Mouse (Mus musculus): Measurements from ENCODE around the gene Cfap61. TPM values are rescaled to one million over a fixed set of nuclear protein-coding genes. Genes with fewer than 3 reads are reported as not detected.

Gene Cfap61
- polyA plus RNA-seq, 1 experiment from 2014 or later: 0.24 TPM

DNA sequence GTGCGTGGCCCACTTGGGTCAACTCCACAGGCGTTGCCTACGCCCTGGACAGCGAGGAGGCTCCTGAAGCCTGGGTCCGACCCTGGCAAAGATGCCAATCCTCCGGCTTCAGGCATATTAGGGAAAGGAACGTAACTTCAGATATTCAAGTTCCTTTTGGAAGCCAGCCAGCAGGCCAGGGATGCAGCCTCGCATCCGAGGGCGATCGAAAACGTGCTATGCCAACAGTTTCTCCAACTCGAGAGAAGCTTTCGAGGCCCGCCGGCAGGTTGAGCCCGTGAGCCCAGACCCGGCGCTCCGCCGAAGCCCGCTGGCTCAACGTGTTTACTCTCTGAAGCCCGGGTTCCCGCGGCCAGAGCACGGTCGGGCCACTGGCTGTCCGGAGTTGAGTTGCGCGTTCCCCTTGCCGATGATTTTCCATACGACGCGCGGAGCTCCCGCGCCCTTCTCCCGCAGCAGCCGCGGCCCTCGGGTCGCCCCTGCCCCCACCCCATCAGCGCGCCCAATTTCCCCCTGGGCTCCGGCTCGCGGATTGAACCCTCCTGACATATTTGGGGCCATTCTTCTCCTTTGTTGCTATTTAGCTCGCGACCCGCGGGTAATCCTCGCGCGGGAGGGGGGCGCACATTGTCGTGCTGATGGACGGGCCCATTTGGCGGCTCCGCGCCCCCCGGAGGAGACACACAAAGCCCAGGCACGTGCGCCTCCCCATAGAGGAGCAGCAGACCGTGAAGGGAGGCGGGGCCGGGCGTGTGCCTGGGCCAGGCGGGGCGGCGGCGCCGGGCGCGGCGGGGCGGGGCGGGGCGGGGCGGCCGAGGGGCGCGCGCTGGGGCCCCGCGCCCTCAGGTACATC lies 286.7 kb downstream of the Cfap61 start, which contains the start of gene Insm1:
TSS of gene Insm1 (plus strand) at position 846 of the 853 bp plus-strand sequence.
- Histone ChIP-seq H3K9ac (ENCODE audit: low read length) (peak within 1 kb of the TSS; percentile 30; the same call in 1 of the 2 replicates), H3K27ac (ENCODE audit: low read depth) (no peak within 1 kb of the TSS)
- 1% methylated on average over 75 of the region's 86 CpGs for WGBS

GRCm38 (mm10) chr2:146221929-146222278 lies 287.3 kb downstream of the Cfap61 start:
- no peak for DNase-seq (ENCODE audit: low spot score)
- Histone ChIP-seq H3K4me3 (ENCODE audit: low read depth, low read length) (peak overlapping the region; percentile 50), H3K9me3 (ENCODE audit: control insufficient read depth, low read length) (no peaks in the 10 kb centered on the region), H3K27me3 (replicated peaks; ENCODE audit: control insufficient read depth, insufficient read depth, low read length) (peaks cover 99% of the 10 kb centered on the region), H3K4me1 (replicated peaks; ENCODE audit: control insufficient read depth, insufficient read depth, low read length) (peaks cover 23% of the 10 kb centered on the region), H3K27ac (ENCODE audit: low read depth) (no peak overlapping the region), H3K9ac (ENCODE audit: low read length) (peak overlapping the region; percentile 30; the same call in 1 of the 2 replicates), H3K4me2 (ENCODE audit: low read length) (peak overlapping the region; percentile 94), H3K36me3 (ENCODE audit: control insufficient read depth, insufficient read depth, low read length) (no peaks in the 10 kb centered on the region)
- under 1% methylated on average over 35 of the region's 44 CpGs for WGBS
- ATAC-seq (replicated peaks; ENCODE audit: low FRiP score, low TSS enrichment, low read depth): peak; percentile 73

More for the DNA sequence above, 286.7 kb downstream of the Cfap61 start, which contains the start of gene Insm1:
- no peaks in the 10 kb centered on the region for H3K9me3 ChIP-seq (ENCODE audit: control insufficient read depth, low read length)
- H3K4me3 ChIP-seq (ENCODE audit: low read depth, low read length): peak within 1 kb of the TSS; percentile 50
- no peaks in the 10 kb centered on the region for H3K36me3 ChIP-seq (ENCODE audit: control insufficient read depth, insufficient read depth, low read length)
- ATAC-seq (replicated peaks; ENCODE audit: low FRiP score, low TSS enrichment, low read depth) (peak; percentile 63), DNase-seq (ENCODE audit: low spot score) (peak; percentile 82)
- H3K4me2 ChIP-seq (ENCODE audit: low read length): peak within 1 kb of the TSS; percentile 94
- peaks cover 96% of the 10 kb centered on the region for H3K27me3 ChIP-seq (replicated peaks; ENCODE audit: control insufficient read depth, insufficient read depth, low read length)
- peaks cover 23% of the 10 kb centered on the region for H3K4me1 ChIP-seq (replicated peaks; ENCODE audit: control insufficient read depth, insufficient read depth, low read length)

DNA sequence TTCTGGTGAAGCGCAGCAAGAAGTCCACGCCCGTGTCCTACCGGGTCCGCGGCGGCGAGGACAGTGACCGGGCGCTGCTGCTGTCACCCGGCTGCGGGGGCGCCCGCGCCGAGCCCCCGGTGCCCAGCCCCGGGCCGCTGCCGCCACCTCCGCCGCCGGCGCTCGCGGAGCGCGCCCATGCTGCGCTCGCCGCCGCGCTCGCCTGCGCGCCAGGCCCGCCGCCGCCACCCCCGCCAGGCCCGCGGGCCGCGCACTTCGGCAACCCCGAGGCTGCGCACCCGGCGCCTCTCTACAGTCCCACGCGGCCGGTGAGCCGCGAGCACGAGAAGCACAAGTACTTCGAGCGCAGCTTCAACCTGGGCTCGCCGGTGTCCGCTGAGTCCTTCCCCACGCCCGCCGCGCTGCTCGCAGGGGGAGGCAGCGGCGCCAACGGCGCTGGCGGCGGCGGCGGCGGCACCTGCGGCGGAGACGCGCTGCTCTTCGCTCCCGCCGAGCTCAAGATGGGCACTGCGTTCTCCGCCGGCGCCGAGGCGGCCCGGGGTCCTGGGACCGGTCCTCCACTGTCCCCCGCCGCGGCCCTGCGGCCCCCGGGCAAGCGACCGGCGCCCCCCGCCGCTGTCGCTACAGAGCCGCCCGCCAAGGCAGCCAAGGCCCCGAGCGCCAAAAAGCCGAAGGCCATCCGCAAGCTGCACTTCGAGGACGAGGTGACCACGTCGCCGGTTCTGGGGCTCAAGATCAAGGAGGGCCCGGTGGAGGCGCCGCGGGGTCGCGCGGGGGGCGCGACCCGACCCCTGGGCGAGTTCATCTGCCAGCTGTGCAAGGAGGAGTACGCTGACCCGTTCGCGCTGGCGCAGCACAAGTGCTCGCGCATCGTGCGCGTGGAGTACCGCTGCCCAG lies 287.9 kb downstream of the Cfap61 start:
- no peaks in the 10 kb centered on the region for H3K9me3 ChIP-seq (ENCODE audit: control insufficient read depth, low read length)
- no peaks in the 10 kb centered on the region for H3K36me3 ChIP-seq (ENCODE audit: control insufficient read depth, insufficient read depth, low read length)
- H3K9ac ChIP-seq (ENCODE audit: low read length): peak overlapping the region; percentile 30; the same call in 1 of the 2 replicates
- peaks cover 23% of the 10 kb centered on the region for H3K4me1 ChIP-seq (replicated peaks; ENCODE audit: control insufficient read depth, insufficient read depth, low read length)
- peak overlapping the region; percentile 50 for H3K4me3 ChIP-seq (ENCODE audit: low read depth, low read length)
- ATAC-seq (replicated peaks; ENCODE audit: low FRiP score, low TSS enrichment, low read depth): peak; percentile 14
- H3K27ac ChIP-seq (ENCODE audit: low read depth): no peak overlapping the region
- peak; percentile 75 for DNase-seq (ENCODE audit: low spot score)
- under 1% methylated on average over 92 of the region's 133 CpGs for WGBS
- H3K4me2 ChIP-seq (ENCODE audit: low read length): peak overlapping the region; percentile 94
- H3K27me3 ChIP-seq (replicated peaks; ENCODE audit: control insufficient read depth, insufficient read depth, low read length): peaks cover 100% of the 10 kb centered on the region

GRCm38 (mm10) chr2:146223176-146223905 lies 288.8 kb downstream of the Cfap61 start:
- Histone ChIP-seq H3K4me2 (ENCODE audit: low read length) (peak overlapping the region; percentile 94), H3K27ac (ENCODE audit: low read depth) (no peak overlapping the region), H3K4me1 (replicated peaks; ENCODE audit: control insufficient read depth, insufficient read depth, low read length) (peaks cover 21% of the 10 kb centered on the region), H3K4me3 (ENCODE audit: low read depth, low read length) (peak overlapping the region; percentile 50), H3K9me3 (ENCODE audit: control insufficient read depth, low read length) (no peaks in the 10 kb centered on the region), H3K27me3 (replicated peaks; ENCODE audit: control insufficient read depth, insufficient read depth, low read length) (peaks cover 99% of the 10 kb centered on the region), H3K36me3 (ENCODE audit: control insufficient read depth, insufficient read depth, low read length) (no peaks in the 10 kb centered on the region), H3K9ac (ENCODE audit: low read length) (0 out of 2 replicates have a peak overlapping the region, but pooled peaks have one; percentile 3)
- peak; percentile 61 for DNase-seq (ENCODE audit: low spot score)
- under 1% methylated on average over 73 of the region's 75 CpGs for WGBS
- ATAC-seq (replicated peaks; ENCODE audit: low FRiP score, low TSS enrichment, low read depth): no peak

GRCm38 (mm10) chr2:146224141-146224540 lies 289.6 kb downstream of the Cfap61 start:
- no peaks in the 10 kb centered on the region for H3K9me3 ChIP-seq (ENCODE audit: control insufficient read depth, low read length)
- WGBS: 14% methylated on average over 7 of the region's 7 CpGs
- H3K27me3 ChIP-seq (replicated peaks; ENCODE audit: control insufficient read depth, insufficient read depth, low read length): peaks cover 96% of the 10 kb centered on the region
- no peak overlapping the region for H3K9ac ChIP-seq (ENCODE audit: low read length)
- peaks cover 19% of the 10 kb centered on the region for H3K4me1 ChIP-seq (replicated peaks; ENCODE audit: control insufficient read depth, insufficient read depth, low read length)
- no peaks in the 10 kb centered on the region for H3K36me3 ChIP-seq (ENCODE audit: control insufficient read depth, insufficient read depth, low read length)
- H3K4me2 ChIP-seq (ENCODE audit: low read length): no peak overlapping the region
- no peak for ATAC-seq (replicated peaks; ENCODE audit: low FRiP score, low TSS enrichment, low read depth)
- H3K4me3 ChIP-seq (ENCODE audit: low read depth, low read length): peak overlapping the region; percentile 50; the same call in 1 of the 2 replicates
- no peak for DNase-seq (ENCODE audit: low spot score)
- no peak overlapping the region for H3K27ac ChIP-seq (ENCODE audit: low read depth)

DNA sequence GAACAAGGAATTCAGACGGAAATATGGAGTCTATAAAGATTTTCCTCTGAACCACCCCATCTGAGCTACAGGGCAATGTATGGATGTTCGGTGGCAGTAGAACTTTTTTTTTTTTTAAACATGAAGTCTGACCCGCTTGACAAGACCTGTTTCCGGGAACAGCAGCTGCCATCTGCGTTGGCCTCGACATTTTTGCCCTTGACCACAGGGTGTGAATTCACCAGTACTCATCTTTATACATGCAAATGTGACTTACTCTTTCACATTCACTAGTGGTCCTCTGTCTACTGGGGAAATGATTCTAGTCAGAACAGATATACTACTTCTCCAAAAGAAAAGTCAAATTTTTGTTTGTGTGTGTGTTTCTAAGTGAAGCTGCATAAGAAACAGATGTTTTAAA lies 291.2 kb downstream of the Cfap61 start:
- Histone ChIP-seq H3K4me1 (replicated peaks; ENCODE audit: control insufficient read depth, insufficient read depth, low read length) (peaks cover 18% of the 10 kb centered on the region), H3K9ac (ENCODE audit: low read length) (no peak overlapping the region), H3K27me3 (replicated peaks; ENCODE audit: control insufficient read depth, insufficient read depth, low read length) (peaks cover 79% of the 10 kb centered on the region), H3K36me3 (ENCODE audit: control insufficient read depth, insufficient read depth, low read length) (no peaks in the 10 kb centered on the region), H3K27ac (ENCODE audit: low read depth) (no peak overlapping the region), H3K9me3 (ENCODE audit: control insufficient read depth, low read length) (no peaks in the 10 kb centered on the region), H3K4me2 (ENCODE audit: low read length) (no peak overlapping the region), H3K4me3 (ENCODE audit: low read depth, low read length) (no peak overlapping the region)
- DNase-seq (ENCODE audit: low spot score) (no peak), ATAC-seq (replicated peaks; ENCODE audit: low FRiP score, low TSS enrichment, low read depth) (no peak)
- 19% methylated on average over 6 of the region's 6 CpGs for WGBS

DNA sequence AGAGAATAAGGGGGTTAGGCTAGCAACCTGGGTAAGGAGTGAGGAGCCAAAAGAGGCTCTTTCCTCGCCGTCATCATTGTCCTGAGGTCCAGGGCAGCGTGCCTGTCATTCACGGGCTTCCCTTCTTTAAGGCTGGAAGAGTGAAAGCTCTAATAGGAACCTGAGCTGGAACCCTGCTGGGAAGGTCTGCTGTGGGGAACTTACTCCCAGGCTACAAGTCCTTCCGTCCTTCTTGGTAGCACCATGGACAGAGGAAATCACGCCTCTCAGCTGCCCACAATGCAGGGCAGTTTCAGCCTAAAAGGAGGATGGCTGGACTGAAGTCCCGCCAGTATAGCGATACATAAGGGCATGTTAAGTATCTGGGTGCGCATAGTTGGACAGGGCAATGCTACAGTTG lies 291.9 kb downstream of the Cfap61 start:
- WGBS: 4% methylated on average over 9 of the region's 9 CpGs
- Histone ChIP-seq H3K4me3 (ENCODE audit: low read depth, low read length) (no peak overlapping the region), H3K4me1 (replicated peaks; ENCODE audit: control insufficient read depth, insufficient read depth, low read length) (peaks cover 12% of the 10 kb centered on the region), H3K36me3 (ENCODE audit: control insufficient read depth, insufficient read depth, low read length) (no peaks in the 10 kb centered on the region), H3K9ac (ENCODE audit: low read length) (no peak overlapping the region), H3K27me3 (replicated peaks; ENCODE audit: control insufficient read depth, insufficient read depth, low read length) (peaks cover 73% of the 10 kb centered on the region), H3K9me3 (ENCODE audit: control insufficient read depth, low read length) (no peaks in the 10 kb centered on the region), H3K4me2 (ENCODE audit: low read length) (no peak overlapping the region), H3K27ac (ENCODE audit: low read depth) (no peak overlapping the region)
- ATAC-seq (replicated peaks; ENCODE audit: low FRiP score, low TSS enrichment, low read depth) (no peak), DNase-seq (ENCODE audit: low spot score) (peak; percentile 79)

DNA sequence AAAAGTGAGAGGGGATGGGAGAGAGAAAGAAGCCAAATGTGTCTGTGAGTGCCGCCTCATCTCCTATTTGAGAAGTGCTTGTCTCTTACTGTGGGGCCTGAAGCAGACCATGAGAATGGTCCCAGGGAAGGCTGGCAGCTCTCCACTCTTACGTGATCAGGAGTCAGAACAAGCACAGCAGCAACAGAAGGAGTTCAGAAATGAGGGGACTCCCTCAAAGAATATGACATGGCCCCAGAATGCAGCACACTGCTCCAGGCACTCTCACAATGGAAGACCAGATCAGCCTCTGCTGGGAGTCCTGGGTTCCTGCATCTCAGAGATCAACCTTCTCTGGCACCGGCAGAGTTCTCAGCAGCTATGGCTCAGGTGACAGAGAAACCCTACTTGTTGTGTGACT lies 293.1 kb downstream of the Cfap61 start:
- H3K36me3 ChIP-seq (ENCODE audit: control insufficient read depth, insufficient read depth, low read length): no peaks in the 10 kb centered on the region
- no peak for DNase-seq (ENCODE audit: low spot score)
- WGBS: 66% methylated on average over 3 of the region's 3 CpGs
- H3K4me2 ChIP-seq (ENCODE audit: low read length): no peak overlapping the region
- H3K27me3 ChIP-seq (replicated peaks; ENCODE audit: control insufficient read depth, insufficient read depth, low read length): peaks cover 61% of the 10 kb centered on the region
- H3K4me3 ChIP-seq (ENCODE audit: low read depth, low read length): no peak overlapping the region
- no peak overlapping the region for H3K9ac ChIP-seq (ENCODE audit: low read length)
- ATAC-seq (replicated peaks; ENCODE audit: low FRiP score, low TSS enrichment, low read depth): no peak
- no peak overlapping the region for H3K27ac ChIP-seq (ENCODE audit: low read depth)
- peaks cover 3% of the 10 kb centered on the region; the same call in 1 of the 2 replicates for H3K4me1 ChIP-seq (replicated peaks; ENCODE audit: control insufficient read depth, insufficient read depth, low read length)
- H3K9me3 ChIP-seq (ENCODE audit: control insufficient read depth, low read length): no peaks in the 10 kb centered on the region

Measured in intestine, embryonic 14.5 days (tissue).